Mouse (Mus musculus): ENCODE data around the gene Mogs.

Mogs gene
- long read RNA-seq, experiment 1, partial matches to known transcripts = 1 of 7 reads
- long read RNA-seq, experiment 1, other reads (novel, unspliced or antisense) = 5 of 7 reads
- long read RNA-seq, experiment 2, partial matches to known transcripts = 0 of 5 reads
- long read RNA-seq, experiment 2, other reads (novel, unspliced or antisense) = 5 of 5 reads

- intact Hi-C loops (cut with DNase I) = no loop called here
These were observed at the start of gene Mogs for GRCm38 (mm10) chr6:83115011-83115671. Gene Mogs, plus strand, starts transcription at chr6:83115496.

GRCm38 (mm10) chr6:83065995-83066394 lies 49.3 kb upstream of the Mogs start:
- intact Hi-C loops (cut with DNase I) = no loop called here

DNA sequence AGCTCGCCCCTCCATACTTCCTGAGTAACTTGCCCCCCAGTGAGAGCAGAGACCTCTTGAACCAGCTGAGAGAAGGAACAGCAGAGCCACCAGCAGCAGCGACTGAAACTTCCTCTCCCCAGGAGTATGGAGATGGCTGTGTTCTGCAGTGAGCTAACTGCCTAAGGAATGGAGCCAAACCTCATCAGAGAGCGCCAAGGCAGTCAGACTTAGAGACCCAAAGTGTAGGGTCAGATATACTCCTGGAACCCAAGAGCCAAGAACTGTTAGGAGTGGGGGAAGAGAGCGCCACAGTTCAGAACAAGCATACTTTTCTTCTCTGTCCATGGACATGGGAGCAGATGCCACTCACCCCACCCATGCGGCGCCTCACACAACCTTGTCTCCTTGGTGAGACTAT lies 48.9 kb upstream of the Mogs start:
- intact Hi-C loops (cut with DNase I) = no loop called here

GRCm38 (mm10) chr6:83068221-83068620 lies 47.1 kb upstream of the Mogs start:
- intact Hi-C loops (cut with DNase I) = no loop called here

DNA sequence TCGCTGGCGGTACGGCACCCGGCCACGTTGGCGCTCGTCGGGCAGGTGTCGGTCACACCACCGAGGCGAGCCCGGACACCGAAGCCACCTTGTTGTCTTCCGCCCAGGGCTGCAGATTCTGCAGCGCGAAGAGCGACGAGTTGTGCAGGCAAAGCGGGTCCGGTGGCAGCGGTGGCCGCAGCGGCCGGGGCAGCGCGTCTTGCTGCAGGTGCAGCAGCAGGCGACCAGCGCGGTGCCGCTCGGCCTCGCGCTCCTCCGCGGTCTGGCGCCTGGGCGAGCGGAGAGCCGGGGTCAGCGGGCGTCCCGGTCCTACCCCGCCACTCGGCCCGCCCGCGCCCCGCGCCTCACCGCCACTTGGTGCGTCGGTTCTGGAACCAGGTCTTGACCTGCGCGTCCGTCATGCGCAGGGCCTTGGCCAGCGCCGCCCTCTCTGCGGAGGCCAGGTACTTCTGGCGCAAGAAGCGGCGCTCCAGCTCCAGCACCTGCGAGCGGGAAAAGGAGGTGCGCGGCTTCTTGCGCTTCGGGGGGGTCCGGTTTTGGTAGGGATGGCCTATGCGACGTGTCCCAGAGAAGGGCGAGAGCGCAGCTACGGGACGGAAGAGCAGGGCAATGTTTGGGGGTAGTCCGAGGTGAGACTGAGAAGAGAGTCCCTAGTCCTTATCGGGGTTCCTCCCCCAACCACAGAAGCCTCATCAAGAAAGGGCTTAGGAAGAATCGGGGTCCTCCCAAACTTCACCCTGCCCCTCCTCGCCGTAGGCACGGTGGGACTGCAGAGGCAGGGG lies 46.4 kb upstream of the Mogs start:
- intact Hi-C loops (cut with DNase I) = no loop called here

- intact Hi-C loops (cut with DNase I) = no loop called here
These were observed 45.6 kb upstream of the Mogs start for GRCm38 (mm10) chr6:83069488-83070246.

DNA sequence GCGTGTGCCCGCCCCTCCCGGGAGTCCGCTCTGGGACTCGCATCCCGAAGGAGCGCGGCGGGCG lies 45.2 kb upstream of the Mogs start, which contains the start of gene Tlx2:
Tlx2 (minus strand) TSS at position 47 of the 64 bp plus-strand sequence.
- intact Hi-C loops (cut with DNase I) = no loop called here

DNA sequence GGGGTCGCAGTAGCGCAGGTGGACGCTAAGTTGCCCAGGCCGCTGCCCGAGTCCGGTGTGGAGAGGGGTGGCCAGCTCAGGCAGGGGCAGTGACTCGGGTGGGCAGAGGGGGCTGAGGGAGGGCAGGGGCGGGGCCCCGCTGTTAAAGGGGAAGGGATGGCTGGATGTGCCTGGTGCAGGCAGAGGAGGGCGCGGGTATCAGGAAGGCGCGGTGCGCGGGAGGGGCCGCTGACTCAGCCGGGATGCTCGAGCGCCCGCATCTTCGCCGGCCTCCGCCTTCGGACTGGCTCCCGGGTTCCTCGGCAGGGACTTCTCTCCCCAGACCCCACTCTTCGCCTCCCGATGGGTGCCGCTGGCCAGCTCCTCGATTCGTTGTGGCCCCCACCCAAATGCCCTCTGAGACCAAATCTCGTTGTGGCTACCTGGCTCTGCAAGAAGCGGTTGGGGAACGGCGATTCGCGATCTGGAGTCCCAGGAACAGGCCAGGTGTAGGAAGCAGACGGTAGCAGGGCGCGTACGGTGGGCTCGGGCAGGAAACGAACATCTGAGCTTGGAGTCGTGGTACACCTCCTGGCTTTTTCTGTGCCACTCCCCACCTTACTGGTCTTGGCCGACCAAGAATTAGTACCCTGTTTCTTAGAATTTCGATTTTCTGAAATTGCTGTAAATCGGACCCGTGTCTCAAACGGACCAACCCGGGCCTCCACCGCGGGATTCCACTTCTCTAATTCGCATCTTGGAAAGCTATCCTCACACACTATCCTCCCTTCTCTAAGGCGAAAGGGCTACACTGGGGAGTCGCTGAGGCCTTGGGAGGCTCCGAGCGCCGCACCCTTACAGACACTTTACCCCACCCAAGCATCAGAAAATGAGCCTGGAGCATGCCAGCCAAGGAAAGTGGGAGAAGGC lies 44.7 kb upstream of the Mogs start:
- intact Hi-C loops (cut with DNase I) = no loop called here

DNA sequence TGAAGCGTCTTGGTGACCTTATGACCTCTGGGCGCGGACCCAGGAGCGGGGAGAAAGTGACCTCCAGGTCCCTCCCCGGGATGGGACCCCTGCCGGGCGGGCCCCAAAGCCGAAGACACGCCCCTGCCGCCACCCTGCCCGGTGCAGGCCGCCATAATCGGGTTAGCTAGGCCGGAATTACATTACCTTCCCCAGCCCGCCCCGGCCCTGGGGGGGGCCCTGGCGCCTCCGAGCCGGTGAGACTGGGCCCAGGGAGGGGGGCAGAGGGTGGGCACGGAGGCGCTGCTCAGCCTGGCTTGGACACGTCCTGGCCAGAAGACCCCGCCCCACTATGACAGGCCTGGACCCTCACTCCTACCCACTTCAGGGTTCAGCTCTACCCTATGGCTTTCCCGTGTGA lies 44.1 kb upstream of the Mogs start:
- intact Hi-C loops (cut with DNase I) = no loop called here

DNA sequence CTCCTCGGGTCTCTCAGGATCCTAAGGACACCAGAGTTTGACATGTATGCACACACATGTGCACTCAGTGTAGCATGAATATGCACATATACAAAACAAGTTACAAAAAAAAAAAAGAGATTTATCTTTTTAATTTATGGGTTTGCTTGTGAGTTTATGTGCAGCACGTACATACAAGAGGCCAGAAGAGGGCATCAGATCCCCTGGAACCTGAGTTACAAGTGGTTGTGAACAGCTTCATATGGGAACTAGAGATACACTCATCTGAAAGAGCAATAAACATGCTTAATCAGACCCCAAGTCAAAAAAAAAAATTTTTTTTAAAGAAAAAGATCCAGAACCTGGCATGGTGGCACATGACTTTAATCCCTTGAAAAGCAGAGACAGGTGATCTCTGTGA lies 40.3 kb upstream of the Mogs start:
- intact Hi-C loops (cut with DNase I) = loop anchor here (5.0 kb wide), 2 partner anchors 37 to 78 kb away; no protein-coding TSS in a partner anchor

DNA sequence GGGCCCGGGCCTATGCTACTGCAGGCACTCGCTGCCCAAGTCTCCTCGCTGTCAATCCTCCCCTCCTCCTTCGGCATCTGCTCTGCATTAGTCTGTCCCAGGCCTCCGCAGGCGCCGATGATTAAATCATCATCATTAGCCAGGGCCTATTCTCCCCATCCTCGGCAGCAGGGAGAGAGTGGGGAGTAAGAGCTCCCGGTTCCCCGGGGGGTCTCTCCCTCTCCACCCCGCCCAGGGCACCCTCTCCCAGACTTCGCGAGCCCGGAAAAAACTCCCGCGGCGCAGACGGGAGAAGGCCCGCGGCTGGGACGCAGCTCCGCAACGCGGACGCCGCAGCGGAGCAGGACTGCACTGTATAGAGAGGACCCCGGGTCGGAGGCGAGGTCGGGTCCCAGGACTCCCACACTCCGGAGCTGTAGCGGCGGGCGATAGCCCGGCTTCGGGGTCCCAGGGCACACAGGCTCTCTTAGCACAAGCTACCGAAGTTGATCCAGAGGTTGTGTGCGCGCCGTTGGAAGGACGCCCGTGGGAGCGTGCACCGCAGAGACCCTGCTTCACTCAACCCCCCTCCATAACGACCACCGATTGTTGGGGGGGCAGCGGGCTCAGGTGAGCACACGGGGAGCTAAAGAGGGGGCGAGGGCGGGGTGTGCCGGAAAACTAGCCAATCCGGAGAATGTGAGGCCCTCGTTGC lies 37.5 kb upstream of the Mogs start, which contains the start of gene Pcgf1:
Pcgf1 (plus strand) TSS at position 240 of the 694 bp plus-strand sequence.
- intact Hi-C loops (cut with DNase I) = loop anchor here (5.0 kb wide), 2 partner anchors 35 to 80 kb away; no protein-coding TSS in a partner anchor

DNA sequence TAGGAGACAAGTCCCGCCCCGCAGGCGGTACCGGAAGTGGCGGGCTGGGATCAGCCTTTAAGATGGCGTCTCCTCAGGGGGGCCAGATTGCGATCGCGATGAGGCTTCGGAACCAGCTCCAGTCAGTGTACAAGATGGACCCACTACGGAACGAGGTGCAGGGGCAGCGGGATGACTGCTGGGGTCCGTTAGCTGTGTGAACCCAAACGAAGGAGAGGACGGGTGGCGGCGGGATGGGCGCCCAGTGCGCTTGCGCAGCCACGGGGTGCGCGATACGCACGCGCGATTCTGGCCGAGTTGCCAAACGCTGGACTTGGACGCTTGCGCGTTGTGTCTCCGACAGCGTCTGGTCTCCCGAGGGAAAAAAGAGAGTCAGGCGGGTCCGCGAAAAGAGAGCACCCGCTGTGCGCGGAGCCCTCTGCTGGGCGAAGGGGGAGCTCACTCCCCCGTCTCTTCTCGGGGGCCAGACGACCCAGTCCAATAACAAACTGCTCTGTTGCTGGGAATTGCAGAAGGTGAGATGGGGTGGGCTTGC lies 36.9 kb upstream of the Mogs start:
- intact Hi-C loops (cut with DNase I) = loop anchor here (5.0 kb wide), 2 partner anchors 34 to 81 kb away; no protein-coding TSS in a partner anchor

DNA sequence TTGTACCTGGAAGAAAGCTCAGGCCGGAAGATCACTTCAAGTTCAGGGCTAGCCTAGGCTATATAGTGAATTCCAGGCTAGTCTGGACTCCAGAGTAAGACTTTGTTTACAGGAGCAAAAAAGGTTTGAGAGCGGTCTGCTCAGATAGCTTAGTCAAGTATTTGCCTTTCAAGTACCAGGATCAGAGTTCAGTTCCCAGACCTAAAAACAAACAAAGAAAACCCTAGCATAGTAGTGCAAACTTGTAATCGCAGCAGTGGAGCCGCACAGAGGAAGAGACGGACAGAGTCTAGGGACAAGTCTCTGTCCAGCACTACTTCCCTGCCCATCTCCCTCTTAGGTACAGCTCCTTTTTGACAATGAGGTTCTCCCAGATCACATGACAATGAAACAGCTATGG lies 35.1 kb upstream of the Mogs start:
- intact Hi-C loops (cut with DNase I) = no loop called here

DNA sequence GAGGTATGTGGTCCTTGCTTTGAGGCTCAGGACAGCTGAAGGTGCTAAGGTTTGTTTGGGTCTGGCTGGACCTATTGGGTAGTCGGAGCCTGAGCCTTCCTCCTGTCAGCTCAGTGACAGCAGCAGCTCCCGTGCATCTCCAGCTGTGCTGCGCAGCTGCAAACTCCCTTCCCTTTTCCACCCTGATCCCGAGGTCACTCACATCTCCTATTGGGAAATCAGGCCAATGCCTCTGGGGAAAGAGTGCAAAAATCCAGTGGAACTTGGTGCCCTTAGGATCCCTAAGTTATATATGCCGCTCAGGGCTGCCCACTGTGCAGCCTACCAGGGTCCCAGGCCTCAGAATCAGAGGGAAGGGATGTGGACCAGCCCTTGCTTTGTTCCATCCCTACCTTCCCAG lies 31.8 kb upstream of the Mogs start:
- intact Hi-C loops (cut with DNase I) = no loop called here

DNA sequence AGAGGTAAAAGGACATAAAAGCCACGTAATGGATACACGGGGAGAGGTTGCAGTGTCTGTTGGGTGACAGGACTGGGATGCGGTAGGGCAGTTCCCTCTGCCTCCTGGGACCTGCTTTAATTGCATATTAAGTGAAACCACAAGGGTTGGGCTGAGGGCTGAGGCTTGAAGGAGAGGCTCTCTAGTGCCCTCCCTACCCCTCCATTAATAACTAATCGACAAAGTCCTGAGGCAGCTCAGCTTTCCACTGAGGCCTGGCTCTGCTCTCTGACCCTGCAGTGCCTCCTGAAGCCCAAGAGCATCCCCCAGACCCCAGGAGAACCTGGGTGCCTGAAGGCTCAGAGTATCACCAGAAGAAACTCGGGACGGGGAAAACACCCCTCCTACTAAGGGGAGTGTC lies 30.8 kb upstream of the Mogs start:
- intact Hi-C loops (cut with DNase I) = no loop called here

- intact Hi-C loops (cut with DNase I) = no loop called here
These were observed 28.9 kb upstream of the Mogs start, which contains the start of gene Lbx2 for GRCm38 (mm10) chr6:83086121-83087035. Gene Lbx2, plus strand, starts transcription at chr6:83086367.

GRCm38 (mm10) chr6:83087205-83087925 lies 27.9 kb upstream of the Mogs start:
- intact Hi-C loops (cut with DNase I) = no loop called here

- intact Hi-C loops (cut with DNase I) = no loop called here
These were observed 27.4 kb upstream of the Mogs start for GRCm38 (mm10) chr6:83087926-83088260.
